ENCODE assay signal across 14 mouse cellular contexts in genomic region chr19:26447427-26448023, GRCm38 (mm10).
DNase-seq lines count a peak whose midpoint lies in the region; ATAC-seq and TF ChIP-seq lines count a peak whose summit lies in the region.
"Had no signal": no experiment of that assay in that cellular context is flagged by ENCODE, and none has a peak within 500 bp of the region (broad histone marks: within the 10 kb centered on the region; RNA-seq: fewer than 3 reads in every experiment).

No protein-coding gene starts in this region.

- intact Hi-C loops in gastrocnemius, adult 2 months (cut with DNase I): no loop called here

- H3K4me1 ChIP-seq in forebrain, embryonic 15.5 days: peaks cover 9% of the 10 kb centered on the region; the same call in 1 of the 2 replicates
- no peaks in the 10 kb centered on the region; the same call in 1 of the 2 replicates for H3K4me1 ChIP-seq in forebrain, embryonic 12.5 days
- no peaks in the 10 kb centered on the region for H3K4me1 ChIP-seq in midbrain, postnatal 0 days (ENCODE audit: insufficient read depth, low read length)
- no peaks in the 10 kb centered on the region for H3K4me1 ChIP-seq in midbrain, embryonic 10.5 days
- H3K4me1 ChIP-seq in neural tube, embryonic 14.5 days (ENCODE audit: control insufficient read depth, insufficient read depth, low read length): no peaks in the 10 kb centered on the region
- H3K4me1 ChIP-seq: embryonic facial prominence, embryonic 15.5 days; heart, embryonic 13.5 days; midbrain, embryonic 15.5 days had no signal

- DNase-seq in midbrain, postnatal 0 days (ENCODE audit: low spot score): peak; percentile 37
- no peak for DNase-seq in midbrain, embryonic 10.5 days (ENCODE audit: low spot score)
- peak; percentile 29 for DNase-seq in cerebellum, adult 9-10 months
- DNase-seq in gastrocnemius, adult 2 months: no peak
- DNase-seq: kidney, adult 11 months; kidney, postnatal 14 days; layer of hippocampus, adult 9-11 months had no signal

- H3K9ac ChIP-seq in forebrain, embryonic 15.5 days (replicated peaks): no peak overlapping the region
- no peak overlapping the region for H3K9ac ChIP-seq in forebrain, embryonic 12.5 days
- no peak overlapping the region for H3K9ac ChIP-seq in midbrain, postnatal 0 days (replicated peaks; ENCODE audit: low read length, poor library complexity, severe bottlenecking)
- H3K9ac ChIP-seq in neural tube, embryonic 14.5 days (replicated peaks; ENCODE audit: low read depth, low read length): no peak overlapping the region
- H3K9ac ChIP-seq: embryonic facial prominence, embryonic 15.5 days; heart, embryonic 13.5 days; midbrain, embryonic 15.5 days had no signal

- no peak overlapping the region for H3K4me2 ChIP-seq in forebrain, embryonic 15.5 days (replicated peaks)
- H3K4me2 ChIP-seq in forebrain, embryonic 12.5 days: no peak overlapping the region
- H3K4me2 ChIP-seq in midbrain, postnatal 0 days (ENCODE audit: low read depth, low read length, poor library complexity, severe bottlenecking): no peak overlapping the region
- H3K4me2 ChIP-seq in neural tube, embryonic 14.5 days (ENCODE audit: low read depth, low read length): no peak overlapping the region
- H3K4me2 ChIP-seq: embryonic facial prominence, embryonic 15.5 days; heart, embryonic 13.5 days; liver, embryonic 11.5 days; midbrain, embryonic 15.5 days had no signal

- no peak overlapping the region; the same call in 1 of the 2 replicates for H3K27ac ChIP-seq in forebrain, embryonic 15.5 days (replicated peaks)
- no peak overlapping the region for H3K27ac ChIP-seq in forebrain, embryonic 12.5 days
- no peak overlapping the region for H3K27ac ChIP-seq in midbrain, postnatal 0 days (ENCODE audit: low read depth, low read length)
- no peak overlapping the region for H3K27ac ChIP-seq in midbrain, embryonic 10.5 days (replicated peaks)
- peak overlapping the region; percentile 6; the same call in 1 of the 2 replicates for H3K27ac ChIP-seq in neural tube, embryonic 14.5 days (ENCODE audit: low read depth, low read length)
- no peak overlapping the region for H3K27ac ChIP-seq in gastrocnemius, adult 2 months
- H3K27ac ChIP-seq: embryonic facial prominence, embryonic 15.5 days; heart, embryonic 13.5 days; midbrain, embryonic 15.5 days had no signal

- no peaks in the 10 kb centered on the region for H3K36me3 ChIP-seq in forebrain, embryonic 15.5 days
- no peaks in the 10 kb centered on the region for H3K36me3 ChIP-seq in forebrain, embryonic 12.5 days (replicated peaks)
- no peaks in the 10 kb centered on the region for H3K36me3 ChIP-seq in midbrain, postnatal 0 days (ENCODE audit: insufficient read depth, low read length)
- H3K36me3 ChIP-seq in midbrain, embryonic 10.5 days: no peaks in the 10 kb centered on the region
- no peaks in the 10 kb centered on the region for H3K36me3 ChIP-seq in neural tube, embryonic 14.5 days (ENCODE audit: control insufficient read depth, insufficient read depth, low read length)
- H3K36me3 ChIP-seq: embryonic facial prominence, embryonic 15.5 days; heart, embryonic 13.5 days; midbrain, embryonic 15.5 days had no signal

- H3K4me3 ChIP-seq in forebrain, embryonic 15.5 days: no peak overlapping the region
- H3K4me3 ChIP-seq in forebrain, embryonic 12.5 days (replicated peaks): no peak overlapping the region
- no peak overlapping the region for H3K4me3 ChIP-seq in midbrain, postnatal 0 days (ENCODE audit: low read depth, low read length)
- H3K4me3 ChIP-seq in midbrain, embryonic 10.5 days: no peak overlapping the region
- no peak overlapping the region for H3K4me3 ChIP-seq in neural tube, embryonic 14.5 days (ENCODE audit: low read depth, low read length)
- no peak overlapping the region for H3K4me3 ChIP-seq in gastrocnemius, adult 2 months
- H3K4me3 ChIP-seq: embryonic facial prominence, embryonic 15.5 days; heart, embryonic 13.5 days; midbrain, embryonic 15.5 days had no signal

- TF ChIP-seq CTCF in midbrain, postnatal 0 days (IDR thresholded peaks at IDR 0.05): no peak
- TF ChIP-seq CTCF in gastrocnemius, adult 2 months (IDR thresholded peaks at IDR 0.05): no peak

- peak; percentile 78; the same call in 1 of the 2 replicates for ATAC-seq in forebrain, embryonic 15.5 days (replicated peaks)
- ATAC-seq in forebrain, embryonic 12.5 days (ENCODE audit: low FRiP score): no peak
- no peak for ATAC-seq in midbrain, postnatal 0 days (ENCODE audit: low FRiP score)
- peak; percentile 71; the same call in 1 of the 2 replicates for ATAC-seq in neural tube, embryonic 14.5 days (ENCODE audit: low read depth)
- ATAC-seq: midbrain, embryonic 15.5 days had no signal

- no peaks in the 10 kb centered on the region for H3K27me3 ChIP-seq in forebrain, embryonic 15.5 days
- H3K27me3 ChIP-seq in forebrain, embryonic 12.5 days: no peaks in the 10 kb centered on the region
- no peaks in the 10 kb centered on the region for H3K27me3 ChIP-seq in midbrain, postnatal 0 days (ENCODE audit: insufficient read depth, low read length)
- no peaks in the 10 kb centered on the region for H3K27me3 ChIP-seq in midbrain, embryonic 10.5 days (ENCODE audit: low read depth, poor library complexity, severe bottlenecking)
- H3K27me3 ChIP-seq in neural tube, embryonic 14.5 days (ENCODE audit: control insufficient read depth, insufficient read depth, low read length): no peaks in the 10 kb centered on the region
- H3K27me3 ChIP-seq: embryonic facial prominence, embryonic 15.5 days; heart, embryonic 13.5 days; midbrain, embryonic 15.5 days had no signal

- H3K9me3 ChIP-seq in forebrain, embryonic 15.5 days: no peaks in the 10 kb centered on the region
- H3K9me3 ChIP-seq in forebrain, embryonic 12.5 days: no peaks in the 10 kb centered on the region
- no peaks in the 10 kb centered on the region for H3K9me3 ChIP-seq in midbrain, postnatal 0 days (ENCODE audit: low read length)
- H3K9me3 ChIP-seq in midbrain, embryonic 10.5 days (replicated peaks): no peaks in the 10 kb centered on the region
- H3K9me3 ChIP-seq in neural tube, embryonic 14.5 days (ENCODE audit: control insufficient read depth, low read length): no peaks in the 10 kb centered on the region
- H3K9me3 ChIP-seq: embryonic facial prominence, embryonic 15.5 days; heart, embryonic 13.5 days; midbrain, embryonic 15.5 days had no signal

- 49% methylated on average over 7 of the region's 7 CpGs for WGBS in forebrain, embryonic 15.5 days
- 82% methylated on average over 7 of the region's 7 CpGs for WGBS in forebrain, embryonic 12.5 days
- WGBS in midbrain, postnatal 0 days: 73% methylated on average over 7 of the region's 7 CpGs
- 90% methylated on average over 7 of the region's 7 CpGs for WGBS in midbrain, embryonic 10.5 days
- 63% methylated on average over 7 of the region's 7 CpGs for WGBS in neural tube, embryonic 14.5 days

Comparison
In these comparisons a context has a peak if more than half of its experiments do, and no peak if none do; other contexts are left out.
1. ATAC-seq: peak in forebrain, embryonic 15.5 days (single experiment) and neural tube, embryonic 14.5 days (single experiment); none in forebrain, embryonic 12.5 days (single experiment) and midbrain, postnatal 0 days (single experiment).
2. DNase-seq: peak in midbrain, postnatal 0 days (single experiment) and cerebellum, adult 9-10 months (single experiment); none in midbrain, embryonic 10.5 days (single experiment) and gastrocnemius, adult 2 months (single experiment).